Mouse (Mus musculus) myocyte (in vitro differentiated cells): ENCODE data around the gene Cep72.

Experiments used
- CEBPB ChIP-seq: IDR thresholded peaks from 2 replicates; pipeline ENCODE4 v1.6.1; 2011; ENCODE audit warnings: mild to moderate bottlenecking, moderate library complexity; ENCODE audit not compliant: poor library complexity, insufficient read depth, severe bottlenecking
- MAX ChIP-seq: IDR thresholded peaks from one replicate; pipeline ENCODE4 v1.6.1; 2011; ENCODE audit warnings: low read depth, mild to moderate bottlenecking, control low read depth
- POLR2A ChIP-seq: IDR thresholded peaks from one replicate; pipeline ENCODE4 v1.6.1; 2011; ENCODE audit warnings: low read depth, mild to moderate bottlenecking, control low read depth, moderate library complexity; ENCODE audit not compliant: insufficient read length
- SRF ChIP-seq: IDR thresholded peaks from one replicate; pipeline ENCODE4 v1.6.1; 2011; ENCODE audit warnings: low read depth; ENCODE audit not compliant: control insufficient read depth, insufficient read length
- TCF12 ChIP-seq: IDR thresholded peaks from one replicate; pipeline ENCODE4 v1.6.1; 2011; ENCODE audit warnings: mild to moderate bottlenecking, control low read depth; ENCODE audit not compliant: poor library complexity, insufficient read depth, severe bottlenecking
- USF1 ChIP-seq: IDR thresholded peaks from one replicate; pipeline ENCODE4 v1.6.1; 2011; ENCODE audit warnings: low read depth, mild to moderate bottlenecking, control low read depth, moderate library complexity

GRCm38 (mm10) chr13:74001492-74001891 lies 60.6 kb downstream of the Cep72 start:
- TF ChIP-seq POLR2A (no peak), CEBPB (no peak), MAX (no peak), SRF (no peak), USF1 (no peak), TCF12 (no peak)
